Mouse (Mus musculus) megakaryocyte, adult 5-6 weeks (primary cell): ENCODE measurements around the gene Fbxw5. TPM values are rescaled to one million over a fixed set of nuclear protein-coding genes. Genes with fewer than 3 reads are reported as not detected.
A peak's percentile ranks its signal among the peaks of the same experiment; 100 is the strongest.

ENCODE experiments used
- ATAC-seq: 2 replicates; pipeline ENCODE4 v1.8.0; 2016; ENCODE audit warnings: mild to moderate bottlenecking, inconsistent platforms; ENCODE audit not compliant: poor library complexity, severe bottlenecking
- total RNA-seq, 2 experiments: library from RNA; stranded (forward) in 1 of 2; stranded (reverse) in 1 of 2; fragments of 153-499, 151-499 nt in 1 of 2; fragments of 221-1000, 200-1000 nt in 1 of 2; gene quantifications; 2 replicates each; pipeline versions ENCODE4 v1.2.3 to v1.2.4; 2015 to 2017

Gene Fbxw5
- total RNA-seq, 2 experiments from 2014 or later: 15.5 to 32.3 TPM

DNA sequence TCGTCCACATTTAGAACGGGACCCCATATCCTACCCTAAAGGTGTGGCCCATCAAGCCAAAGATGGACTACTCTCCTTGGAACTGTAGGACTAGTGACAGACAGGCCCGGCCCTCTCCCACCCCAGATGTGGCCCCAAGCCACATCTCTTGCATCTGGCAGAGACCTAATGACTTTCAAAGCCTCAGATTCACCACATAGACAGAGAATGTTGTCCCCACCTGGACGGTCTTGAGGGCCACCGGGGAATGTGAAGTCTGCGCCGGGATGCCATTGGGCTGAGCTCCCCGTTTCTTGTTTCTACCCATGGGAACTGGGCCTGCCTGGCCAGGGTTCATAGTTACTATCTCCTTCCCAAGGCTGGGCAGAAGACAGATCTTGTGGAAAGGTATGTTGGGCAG is 23.0 kb upstream of the Fbxw5 start:
- ATAC-seq: no peak

DNA sequence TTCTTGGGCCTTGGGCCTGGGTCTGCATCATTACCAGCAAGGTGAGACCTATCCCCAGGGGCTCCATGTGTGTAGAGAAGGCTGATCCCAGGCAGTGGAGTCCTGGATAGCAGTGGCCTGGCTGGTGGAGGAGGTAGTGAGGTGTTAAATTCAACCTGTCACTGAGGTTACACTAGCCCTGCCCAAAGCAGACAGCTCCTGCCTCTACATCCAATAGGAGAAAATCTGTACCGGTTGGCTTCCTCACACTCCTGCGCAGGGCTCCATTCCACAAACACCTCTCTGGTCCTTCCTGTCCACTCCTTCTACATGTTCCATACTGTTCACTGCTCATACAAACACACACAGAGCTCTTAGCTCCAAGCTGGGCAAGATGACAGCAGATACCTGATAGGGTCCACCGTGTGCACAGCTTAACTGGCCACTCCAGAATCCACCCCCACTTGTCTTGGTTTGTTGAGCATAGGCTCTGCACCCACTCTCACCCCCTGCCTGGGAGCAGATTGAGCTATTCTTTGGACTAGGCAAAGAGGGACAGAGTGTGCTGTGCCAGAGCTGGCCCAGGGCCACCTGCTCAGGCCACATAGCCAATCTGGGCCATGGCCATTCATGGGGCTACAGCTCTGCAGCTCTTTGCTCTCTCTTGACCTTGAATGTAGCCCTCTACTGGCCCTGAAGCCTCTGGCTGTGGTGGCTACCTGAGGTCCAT is 22.4 kb upstream of the Fbxw5 start:
- ATAC-seq: no peak

DNA sequence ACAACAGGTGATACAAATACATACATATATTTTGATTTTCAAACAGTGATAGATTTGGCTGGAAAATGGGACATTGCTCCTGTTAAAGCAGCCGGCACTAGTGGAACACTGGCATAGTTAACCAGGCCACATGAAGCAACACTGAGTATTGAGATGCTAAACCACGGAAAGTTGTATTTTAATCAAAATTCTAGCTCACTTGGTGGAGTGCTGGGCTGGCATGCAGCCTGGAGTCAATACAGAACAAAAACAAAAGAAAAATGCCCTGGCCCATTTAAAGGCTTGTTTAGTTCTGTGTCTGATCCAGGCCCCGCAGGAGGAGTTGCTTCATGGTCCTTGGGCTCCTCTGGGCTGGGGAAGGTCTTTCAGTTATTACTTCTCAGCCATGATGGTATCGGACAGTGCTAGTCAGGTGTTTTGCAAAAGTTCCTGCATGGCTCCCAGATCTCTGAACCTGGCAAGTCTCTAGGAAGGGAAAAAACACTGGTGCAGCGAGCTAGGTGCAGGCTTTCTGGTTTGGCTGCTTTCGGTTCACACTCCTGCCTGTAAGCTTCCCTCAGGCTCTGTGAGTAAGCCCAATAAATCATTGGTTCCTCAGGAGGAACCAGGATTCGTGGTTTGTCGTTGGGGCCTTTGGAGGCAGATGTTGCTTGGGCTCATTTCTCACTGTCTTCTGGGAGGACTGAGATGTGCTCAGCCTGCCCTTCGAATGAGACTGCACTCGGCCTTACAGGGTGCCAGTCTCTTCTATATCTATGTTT is 20.8 kb upstream of the Fbxw5 start:
- ATAC-seq: no peak

DNA sequence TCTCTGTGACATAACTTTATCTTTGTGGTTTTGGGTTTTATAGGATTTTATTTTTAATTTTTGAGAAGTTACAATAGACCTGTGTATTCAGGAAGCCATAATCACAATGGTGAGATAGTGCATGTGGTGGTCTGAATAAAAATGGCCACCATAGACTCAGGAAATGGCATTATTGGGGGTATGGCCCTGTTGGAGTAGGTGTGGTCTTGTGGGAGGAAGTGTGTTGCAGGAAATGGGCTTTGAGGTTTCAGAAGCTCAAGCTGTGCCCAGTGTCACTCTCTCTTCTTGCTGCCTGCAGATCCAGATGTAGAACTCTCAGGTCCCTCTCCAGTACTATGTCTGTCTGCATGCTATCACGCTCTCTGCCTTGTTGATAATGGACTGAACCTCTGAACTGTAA is 20.0 kb upstream of the Fbxw5 start:
- ATAC-seq: no peak

DNA sequence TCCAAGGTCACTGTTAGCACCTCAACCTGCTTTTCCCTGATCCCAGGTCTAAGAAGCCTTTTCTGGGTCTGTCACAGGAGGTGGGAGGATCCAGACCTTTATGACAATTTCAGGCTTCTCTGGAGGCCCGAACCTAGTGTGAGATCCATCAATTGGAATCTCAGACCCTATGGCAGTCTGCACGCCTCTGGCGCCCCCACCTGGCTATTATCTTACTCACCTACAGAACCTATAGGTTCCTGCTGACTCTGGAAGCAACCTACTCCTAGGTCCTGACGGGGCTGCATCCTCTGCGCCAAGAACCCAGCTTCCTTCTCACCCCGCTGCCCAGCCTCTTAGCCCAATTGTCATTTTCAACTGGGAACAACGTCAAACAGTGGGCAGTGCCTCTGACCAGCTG is 17.6 kb upstream of the Fbxw5 start:
- ATAC-seq: peak; percentile 89

DNA sequence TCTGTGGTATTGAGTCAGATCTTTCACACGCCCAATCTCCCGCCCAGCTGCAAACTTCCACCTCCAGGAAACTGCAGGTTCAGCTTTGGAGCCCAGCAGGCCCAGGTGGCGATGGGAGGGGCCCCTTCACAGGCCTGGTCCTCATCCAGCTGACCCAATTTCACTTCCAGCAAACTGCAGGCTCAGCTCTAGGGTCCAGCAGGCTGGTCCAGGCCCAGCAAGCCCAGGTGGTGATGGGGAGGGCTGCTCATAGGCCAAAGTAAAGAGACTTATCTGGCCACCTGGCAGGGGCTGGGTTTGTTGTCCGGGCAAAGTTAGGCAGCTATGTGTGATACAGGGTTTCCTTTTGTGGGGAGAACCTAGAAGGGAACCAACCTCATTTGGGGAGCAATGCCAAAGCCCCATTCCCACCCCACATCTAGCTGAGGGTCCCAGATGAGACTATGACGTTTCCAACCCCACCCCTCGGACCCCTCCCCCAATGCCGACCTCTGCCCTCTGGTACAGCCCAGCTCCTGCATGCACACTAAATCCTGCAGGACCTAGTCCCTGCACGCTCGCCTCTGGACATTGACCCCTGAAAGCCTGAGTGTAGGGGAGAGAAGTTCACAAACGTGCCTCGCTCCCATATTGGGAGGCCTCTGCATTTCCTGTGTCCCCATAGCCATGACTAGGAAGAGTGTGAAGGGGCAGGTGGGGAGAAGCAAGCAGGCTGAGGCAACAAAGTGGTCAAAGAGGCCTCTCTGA is 15.5 kb upstream of the Fbxw5 start:
- no peak for ATAC-seq

DNA sequence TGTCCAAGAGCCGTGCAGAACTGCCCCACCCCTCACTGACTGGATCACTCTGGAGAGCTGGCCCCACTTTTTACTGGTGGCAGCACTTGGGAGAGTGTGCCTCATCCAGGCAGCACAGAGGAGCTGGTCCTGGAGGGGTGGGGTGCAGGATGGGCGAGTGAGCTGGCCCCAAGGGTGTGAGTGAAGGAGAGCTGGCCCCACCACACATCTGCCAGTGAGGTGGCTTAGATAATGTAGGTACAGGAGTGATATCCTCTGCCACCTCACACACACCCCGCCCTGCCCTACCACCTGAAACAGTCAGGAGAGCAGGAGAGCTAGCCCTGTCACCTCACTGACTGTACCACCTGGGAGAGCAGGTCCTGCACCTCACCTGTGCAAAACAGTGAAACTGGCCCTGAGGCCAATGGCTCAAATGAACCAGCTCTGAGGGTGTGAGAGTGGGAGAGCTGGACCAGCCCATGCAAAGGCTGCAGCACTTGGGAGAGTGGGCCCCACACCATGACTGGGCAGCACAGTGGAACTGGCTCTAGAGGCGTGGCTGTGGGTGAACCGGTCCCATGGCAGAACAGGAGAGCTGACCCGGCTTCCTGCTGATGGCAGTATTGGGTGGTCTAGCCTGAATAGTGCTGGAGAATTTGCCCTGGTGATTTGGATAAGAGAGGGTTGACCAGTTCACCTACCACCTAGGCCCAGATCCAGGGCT is 12.4 kb upstream of the Fbxw5 start:
- no peak for ATAC-seq

DNA sequence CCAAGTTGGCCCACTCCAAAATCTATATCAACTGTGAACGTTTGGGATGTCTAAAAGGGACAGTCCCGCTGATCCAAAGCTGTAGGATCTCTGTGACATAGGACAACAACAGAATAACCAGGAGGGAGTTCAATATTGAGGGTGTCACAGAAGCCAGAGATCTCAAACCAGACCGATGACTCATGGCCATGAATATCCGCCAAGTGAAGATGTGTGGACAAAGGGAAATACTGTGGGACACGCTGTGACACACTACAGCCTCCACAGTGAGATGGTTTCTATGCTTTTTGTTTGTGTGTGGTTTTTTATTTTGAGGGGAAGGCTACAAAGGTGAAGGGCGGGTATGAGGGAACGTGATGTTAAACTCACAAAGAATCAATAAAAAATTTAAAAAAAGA is 11.9 kb upstream of the Fbxw5 start:
- ATAC-seq: no peak

DNA sequence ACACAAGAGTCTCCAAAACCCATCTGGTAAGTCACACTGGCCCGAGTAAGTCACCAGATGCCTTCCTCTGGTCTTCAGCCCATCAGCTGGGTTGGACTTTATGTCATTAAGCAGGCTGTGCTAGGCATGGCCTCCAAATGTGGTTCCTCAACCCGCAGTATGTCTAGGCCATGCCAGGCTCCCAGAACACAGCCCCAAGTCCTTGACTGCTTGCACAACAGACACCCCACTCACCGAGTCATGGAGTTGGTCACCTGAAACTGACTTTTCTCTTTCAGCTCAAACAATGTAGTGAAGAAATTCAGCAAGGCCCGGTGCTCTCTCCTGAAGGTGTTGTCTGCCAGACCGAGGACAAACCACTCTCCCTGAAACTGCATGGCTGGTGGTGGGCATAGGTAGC is 7.6 kb upstream of the Fbxw5 start:
- no peak for ATAC-seq

DNA sequence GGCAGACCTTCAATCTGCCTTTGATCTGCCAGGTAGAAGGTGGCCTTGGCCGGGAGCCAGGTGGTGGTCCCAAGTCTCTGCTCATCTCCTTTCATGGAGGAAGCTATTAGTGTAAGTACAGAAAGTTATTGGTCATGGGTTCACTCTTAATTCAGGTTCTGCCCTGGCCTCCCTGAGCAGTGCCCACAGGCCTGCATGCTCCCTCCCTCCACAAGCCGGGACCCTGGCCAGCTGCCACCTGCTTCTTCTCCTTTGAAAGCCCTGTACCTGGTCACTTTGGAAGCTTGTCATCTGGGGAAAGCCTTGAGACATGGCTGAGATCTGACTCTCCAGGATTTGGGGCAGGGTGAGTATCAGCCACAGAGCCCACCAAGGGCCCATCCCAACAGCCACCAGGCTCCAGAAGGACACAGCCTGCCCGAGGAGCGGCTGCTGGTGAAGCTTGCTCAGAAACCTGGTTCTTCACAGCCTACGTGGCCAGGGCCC is 7.0 kb upstream of the Fbxw5 start, which contains the start of gene Lcn12:
Lcn12 (minus strand) TSS at position 436 of the 486 bp plus-strand sequence.
- ATAC-seq: no peak

DNA sequence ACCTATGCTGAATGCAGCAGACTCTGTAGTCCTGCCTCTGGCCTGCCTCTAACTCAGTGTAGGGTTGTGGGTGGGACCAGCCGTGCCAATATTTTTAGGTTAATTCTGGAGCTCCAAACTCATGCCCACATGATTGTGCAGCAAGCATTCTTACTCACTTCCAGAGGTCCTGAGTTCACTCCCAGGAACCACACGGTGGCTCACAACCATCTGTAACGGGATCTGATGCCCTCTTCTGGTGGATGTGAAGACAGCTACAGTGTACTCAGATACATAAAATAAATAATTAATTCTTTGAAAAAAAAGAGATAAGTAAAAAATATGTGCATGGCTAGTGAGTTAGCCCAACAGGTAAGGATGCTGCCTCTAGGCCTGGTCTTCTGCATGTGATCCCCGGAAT is 4.1 kb upstream of the Fbxw5 start:
- ATAC-seq: no peak

DNA sequence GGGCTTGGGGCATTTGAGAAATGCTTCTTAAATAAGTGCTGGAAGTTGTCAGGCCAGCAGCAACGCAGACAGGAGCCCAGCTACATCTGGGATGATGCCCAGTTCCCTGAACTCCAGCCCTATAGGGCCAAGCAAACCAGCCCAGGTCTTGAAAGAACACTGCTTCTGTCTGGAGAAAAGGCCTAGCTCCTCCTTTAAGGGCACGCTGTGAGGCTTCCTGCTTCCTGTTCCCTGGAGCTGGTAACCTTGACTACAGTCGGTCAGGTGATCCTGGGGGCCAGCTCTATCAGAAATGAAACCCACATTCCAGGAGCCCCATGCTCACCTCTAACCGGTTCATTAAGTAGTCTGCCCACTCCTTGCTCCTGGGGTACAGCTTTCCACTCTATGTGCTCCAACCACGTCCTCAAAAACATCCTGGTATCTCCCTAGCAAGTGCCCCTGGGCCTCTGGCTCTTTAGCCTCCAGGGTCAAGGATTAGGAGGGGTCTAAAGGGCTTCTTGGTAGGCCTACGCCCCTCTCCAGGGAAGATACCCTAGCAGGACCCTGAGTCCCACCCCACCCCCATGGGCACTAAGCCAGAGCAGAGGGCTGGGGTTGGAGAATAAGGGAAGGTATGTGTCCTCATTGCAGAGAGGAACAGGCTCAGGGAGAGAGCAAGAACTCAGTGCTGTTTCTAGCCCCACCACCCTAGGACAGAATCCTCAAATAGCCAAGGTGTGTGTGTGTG is 2.5 kb upstream of the Fbxw5 start:
- no peak for ATAC-seq

DNA sequence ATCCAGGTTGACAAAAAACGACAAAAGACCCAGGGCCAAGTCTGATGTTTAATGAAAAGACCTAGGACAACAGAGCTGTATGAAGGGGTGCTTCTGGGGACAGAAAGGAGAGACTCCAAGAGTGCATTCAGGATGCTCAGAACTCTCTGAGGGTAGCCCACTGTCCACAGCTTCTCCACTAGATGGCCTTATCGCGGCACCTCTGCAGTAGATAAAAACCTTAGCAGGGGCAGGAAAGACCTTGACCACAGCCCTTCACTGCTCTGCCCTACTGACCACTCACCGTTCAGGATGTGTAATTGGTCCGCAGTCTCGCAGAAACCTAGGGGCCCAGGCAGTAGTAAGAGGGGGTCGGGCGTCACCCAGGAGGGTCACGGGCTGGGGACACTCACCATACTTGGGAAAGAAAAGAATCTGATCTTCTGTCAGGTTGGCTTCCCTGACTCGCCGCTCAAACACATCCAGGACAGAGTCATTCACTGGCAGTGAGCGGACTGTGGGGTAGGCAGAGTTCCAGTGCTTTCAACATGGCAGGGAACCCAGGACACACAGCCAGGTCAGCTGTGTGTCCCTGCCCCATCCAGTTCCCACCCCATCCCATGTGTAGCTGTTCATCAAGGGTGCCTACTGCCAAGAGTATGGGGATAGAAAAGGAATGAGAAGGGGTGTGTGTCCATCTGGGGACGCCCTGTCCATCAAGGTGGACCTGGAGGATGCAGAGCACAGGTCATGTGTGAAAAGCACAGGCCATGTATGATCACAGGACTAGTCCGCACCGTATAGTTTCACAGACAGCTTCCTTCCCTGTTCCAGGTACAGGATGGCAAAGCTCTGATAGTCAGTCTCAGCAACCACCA is 1.7 kb upstream of the Fbxw5 start:
- no peak for ATAC-seq

DNA sequence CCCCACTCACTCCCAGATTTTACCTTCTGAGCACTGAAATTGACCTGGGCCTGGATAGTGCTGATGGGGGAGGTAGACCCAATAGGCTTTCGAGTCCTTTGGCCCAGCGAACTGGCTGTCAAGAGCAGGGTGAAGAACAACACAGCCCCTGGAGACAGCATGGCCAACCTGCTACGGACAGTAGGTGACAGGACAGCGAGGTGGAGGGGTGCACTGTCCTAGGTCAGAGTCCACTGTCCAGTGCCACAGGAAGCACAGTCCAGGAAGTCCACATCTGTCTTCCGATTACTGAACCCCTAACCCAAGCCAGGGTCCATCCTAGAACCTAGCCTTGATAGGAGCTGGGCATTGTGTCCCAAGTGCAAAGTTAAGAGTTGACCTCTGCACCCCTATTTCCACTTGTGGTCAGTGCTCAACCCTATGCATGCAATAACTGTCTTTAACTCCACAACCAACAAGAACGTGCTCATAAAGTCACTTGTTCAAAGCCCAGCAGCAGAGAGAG is 427 bp upstream of the Fbxw5 start:
- no peak for ATAC-seq

DNA sequence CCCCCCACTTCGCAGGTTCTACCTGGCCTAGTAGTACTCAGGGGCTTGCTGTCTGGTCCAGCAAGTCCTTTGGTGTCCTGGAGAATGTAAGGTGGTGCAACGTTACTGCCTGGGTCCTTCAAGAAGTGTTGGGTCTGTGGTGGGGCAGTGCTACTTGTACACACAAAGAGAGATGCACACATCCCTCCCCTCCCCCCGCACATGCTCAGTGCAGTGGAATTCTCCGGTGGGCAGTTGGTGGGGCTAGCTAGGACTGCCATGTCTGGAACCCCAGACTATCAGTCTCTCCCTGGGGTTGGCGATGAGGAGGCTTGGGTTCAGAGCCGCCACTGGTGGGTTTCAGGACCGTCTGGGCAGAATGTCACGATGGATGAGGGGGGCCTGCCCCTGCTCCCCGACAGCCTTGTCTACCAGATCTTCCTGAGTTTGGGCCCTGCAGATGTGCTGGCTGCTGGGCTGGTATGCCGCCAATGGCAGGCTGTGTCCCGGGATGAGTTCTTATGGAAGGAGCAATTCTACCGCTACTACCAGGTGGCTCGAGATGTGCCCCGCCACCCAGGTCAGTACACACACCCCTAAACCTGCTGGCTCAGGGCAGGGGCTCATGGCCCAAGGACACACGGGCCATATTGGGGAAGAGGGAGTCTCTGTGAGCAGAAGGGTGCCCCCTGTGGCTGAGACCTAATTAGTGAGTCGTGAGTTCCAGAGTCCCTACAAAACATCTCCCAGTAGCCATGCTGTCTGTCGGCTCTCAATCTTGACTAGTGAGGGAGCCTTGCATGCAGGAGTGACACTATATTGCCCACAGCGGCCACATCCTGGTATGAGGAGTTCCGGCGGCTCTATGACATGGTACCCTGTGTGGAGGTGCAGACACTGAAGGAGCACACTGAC is 1.3 kb downstream of the Fbxw5 start, which contains the start of gene C8g:
C8g (minus strand) TSS at position 127 of the 894 bp plus-strand sequence.
- no peak for ATAC-seq

DNA sequence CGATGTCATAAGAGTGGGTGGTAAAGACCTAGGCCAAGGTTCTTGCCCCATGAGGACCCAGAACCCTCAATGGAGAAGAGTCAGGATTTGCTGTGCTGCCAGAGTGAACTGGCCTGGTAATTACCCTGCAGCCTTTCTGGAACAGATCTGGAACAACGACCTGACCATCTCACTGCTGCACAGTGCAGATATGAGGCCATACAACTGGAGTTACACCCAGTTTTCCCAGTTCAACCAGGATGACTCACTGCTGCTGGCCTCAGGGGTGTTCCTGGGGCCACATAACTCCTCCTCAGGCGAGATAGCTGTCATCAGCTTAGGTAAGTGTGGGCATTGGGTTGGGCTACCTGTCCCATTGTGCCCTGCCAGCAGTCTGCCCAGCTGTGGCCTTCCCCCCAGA is 2.2 kb downstream of the Fbxw5 start:
- ATAC-seq: no peak

DNA sequence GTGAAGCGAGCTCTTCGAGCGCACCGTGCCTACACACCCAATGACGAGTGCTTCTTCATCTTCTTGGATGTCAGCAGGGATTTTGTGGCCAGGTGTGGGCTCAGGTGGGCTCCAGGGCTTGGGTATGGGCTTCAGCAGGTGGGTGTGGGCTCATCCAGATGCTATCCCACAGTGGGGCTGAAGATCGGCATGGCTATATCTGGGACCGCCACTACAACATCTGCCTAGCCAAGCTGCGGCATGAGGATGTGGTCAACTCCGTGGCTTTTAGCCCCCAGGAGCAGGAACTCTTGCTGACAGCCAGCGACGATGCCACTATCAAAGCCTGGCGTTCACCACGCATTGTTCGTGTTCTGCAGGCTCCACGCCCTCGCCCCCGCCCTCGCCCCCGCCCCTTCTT is 4.0 kb downstream of the Fbxw5 start:
- ATAC-seq: no peak

DNA sequence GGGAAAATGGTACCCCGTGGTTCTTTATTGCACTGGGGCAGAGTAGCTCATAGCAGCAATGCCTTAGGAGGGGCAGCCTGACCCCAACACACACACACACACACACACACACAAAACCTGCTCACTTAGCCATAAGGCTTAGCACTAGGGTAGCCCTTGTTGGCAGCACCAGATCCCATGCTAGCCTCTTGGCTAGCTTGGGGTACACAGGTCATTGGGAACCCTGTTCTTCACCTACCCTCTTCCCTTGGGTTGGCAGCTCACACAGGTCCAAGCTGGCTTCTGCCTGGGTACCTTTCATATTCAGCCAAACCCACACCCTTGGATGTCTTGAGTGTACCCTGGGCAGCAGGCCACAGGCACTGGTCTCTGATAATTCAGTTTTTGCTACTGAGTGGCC is 4.5 kb downstream of the Fbxw5 start:
- no peak for ATAC-seq
